11 mouse cellular contexts compared by ENCODE assay signal in the genomic region with DNA sequence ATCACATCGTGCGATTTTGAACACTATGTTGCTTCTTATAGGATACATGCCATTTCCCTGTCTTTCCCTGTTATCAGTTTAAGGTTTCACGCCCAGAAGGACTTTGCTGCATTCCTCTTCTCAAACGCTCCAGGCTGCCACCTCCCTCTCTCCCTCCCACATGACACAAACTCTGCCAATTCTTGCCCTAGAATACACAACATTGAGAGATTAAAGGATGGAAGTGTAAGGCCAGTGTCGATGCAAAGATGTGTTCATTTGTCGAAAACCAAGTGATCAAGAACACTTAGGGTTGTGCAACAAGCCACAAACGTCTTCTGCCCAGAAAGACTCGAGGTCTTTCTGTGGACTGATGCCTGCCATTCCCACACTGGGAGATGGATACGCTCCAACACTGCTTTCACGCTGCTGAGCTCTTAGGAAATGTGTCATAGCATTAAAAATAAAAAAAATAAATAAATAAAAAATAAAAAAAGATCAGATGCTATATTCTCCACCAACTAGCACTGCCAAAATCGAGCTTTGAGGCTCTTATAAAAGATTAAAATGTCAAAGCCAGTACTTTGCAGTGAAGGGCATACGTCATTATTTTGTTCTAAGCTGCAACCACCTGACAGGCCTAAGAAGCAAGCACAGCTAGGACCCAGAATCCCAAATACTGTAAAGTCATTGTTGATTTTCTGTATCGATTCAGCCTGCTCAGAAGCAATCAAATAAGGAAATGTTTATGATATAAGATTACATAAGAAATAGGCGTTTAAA. TPM values are rescaled to one million over a fixed set of nuclear protein-coding genes. Genes with fewer than 3 reads are reported as not detected.
DNase-seq lines count a peak whose midpoint lies in the region; ATAC-seq lines count a peak whose summit lies in the region.
"Had no signal": no experiment of that assay in that cellular context is flagged by ENCODE, and none has a peak within 500 bp of the region (broad histone marks: within the 10 kb centered on the region; RNA-seq: fewer than 3 reads in every experiment).

No protein-coding gene starts in this region.

- DNase-seq in heart, embryonic 10.5 days (ENCODE audit: low spot score), result no peak
- peak; percentile 62 for DNase-seq in right cerebral cortex, adult 18-20 months
- DNase-seq in right cerebral cortex, postnatal 4 days, result no peak
- peak; percentile 56 to 61 for DNase-seq in heart, postnatal 10 days
- no peak for DNase-seq in neural tube, embryonic 10.5 days (ENCODE audit: extremely low spot score, low spot score)
- DNase-seq in adrenal gland, adult 2 months, result no peak
- DNase-seq: adrenal gland, postnatal 14 days; thymus, postnatal 4 days had no signal

- H3K4me2 ChIP-seq in heart, embryonic 15.5 days, result no peak overlapping the region

- no peaks in the 10 kb centered on the region for H3K9me3 ChIP-seq in heart, embryonic 15.5 days (replicated peaks)
- H3K9me3 ChIP-seq in heart, embryonic 10.5 days, result no peaks in the 10 kb centered on the region

- intact Hi-C loops in heart, postnatal 10 days (cut with DNase I), result loop anchor here (2.0 kb wide), 1 partner anchor 17 kb away; no protein-coding TSS in a partner anchor

- H3K4me1 ChIP-seq in heart, embryonic 15.5 days (replicated peaks), result peaks cover 34% of the 10 kb centered on the region
- H3K4me1 ChIP-seq in heart, embryonic 10.5 days, result 0 out of 2 replicates have a peak, but pooled peaks cover 12% of the 10 kb centered on the region

- WGBS in heart, embryonic 15.5 days, result 39% methylated on average over 14 of the region's 14 CpGs
- WGBS in heart, embryonic 10.5 days, result 58% methylated on average over 14 of the region's 14 CpGs

- H3K4me3 ChIP-seq in heart, embryonic 15.5 days, result no peak overlapping the region
- no peak overlapping the region for H3K4me3 ChIP-seq in heart, embryonic 10.5 days

- H3K27me3 ChIP-seq in heart, embryonic 15.5 days, result no peaks in the 10 kb centered on the region
- no peaks in the 10 kb centered on the region for H3K27me3 ChIP-seq in heart, embryonic 10.5 days (ENCODE audit: insufficient read depth, poor library complexity, severe bottlenecking)
- H3K27me3 ChIP-seq: megakaryocyte, embryonic 14.5 days had no signal

- H3K36me3 ChIP-seq in heart, embryonic 15.5 days, result no peaks in the 10 kb centered on the region
- no peaks in the 10 kb centered on the region for H3K36me3 ChIP-seq in heart, embryonic 10.5 days
- H3K36me3 ChIP-seq: G1E had no signal

- no peak; the same call in 1 of the 2 replicates for ATAC-seq in heart, embryonic 15.5 days (replicated peaks; ENCODE audit: insufficient number of reproducible peaks, insufficient read depth, low FRiP score, low read depth)

- H3K27ac ChIP-seq in heart, embryonic 15.5 days, result peak overlapping the region; percentile 65
- H3K27ac ChIP-seq in heart, embryonic 10.5 days, result no peak overlapping the region

- H3K9ac ChIP-seq in heart, embryonic 15.5 days, result no peak overlapping the region

RNA-seq across cellular contexts. Expression of gene Slk, which starts 19.5 kb away (rescaled TPM):
- 12.6 and 14.2 TPM in 2 replicates for polyA plus RNA-seq in heart, embryonic 15.5 days (2015; fragmentation: Nextera tagmentation; extraction: Ambion mirVana)
- 7.8 and 10.1 TPM in 2 replicates for polyA plus RNA-seq in heart, embryonic 10.5 days (2016; fragmentation: Nextera tagmentation; extraction: Ambion mirVana)
- total RNA-seq in heart, postnatal 10 days (2021), result 100 to 1,000 TPM; 121 to 149 TPM
- total RNA-seq in adrenal gland, adult 2 months (2021), result 10 to 100 TPM; 35.6 to 44.1 TPM
- polyA plus RNA-seq in adrenal gland, adult 2 months (2012; rRNA removed), result 2.7 and 3.1 TPM in 2 replicates

RNA-seq across cellular contexts. Expression of gene Stn1, which starts 22.6 kb away (rescaled TPM):
- 29.0 and 36.1 TPM in 2 replicates for polyA plus RNA-seq in heart, embryonic 15.5 days (2015; fragmentation: Nextera tagmentation; extraction: Ambion mirVana)
- 42.2 and 53.8 TPM in 2 replicates for polyA plus RNA-seq in heart, embryonic 10.5 days (2016; fragmentation: Nextera tagmentation; extraction: Ambion mirVana)
- total RNA-seq in heart, postnatal 10 days (2021), result 10 to 100 TPM; 22.0 to 24.0 TPM
- 10 to 100 TPM in 1 of 2 experiments, 1 to 10 TPM in 1; 8.3 to 11.9 TPM for total RNA-seq in adrenal gland, adult 2 months (2021)
- 10.8 TPM in 2 replicates for polyA plus RNA-seq in adrenal gland, adult 2 months (2012; rRNA removed)

Comparison
In these comparisons a context has a peak if more than half of its experiments do, and no peak if none do; other contexts are left out.
1. DNase-seq: peak in right cerebral cortex, adult 18-20 months (single experiment) and heart, postnatal 10 days (2 of 2); none in heart, embryonic 10.5 days (single experiment), right cerebral cortex, postnatal 4 days (single experiment), neural tube, embryonic 10.5 days (single experiment) and adrenal gland, adult 2 months (single experiment).